Mouse (Mus musculus) ES-E14 (cell line): ENCODE measurements at regions not wholly inside any gene's neighbourhood (a gene's known extent, or its start where the extent isn't known, plus 50 kb on each side); places are given as distances from the start of the nearest gene placed in this dataset.
A peak's percentile ranks its signal among the peaks of the same experiment; 100 is the strongest.

Source experiments
- DNase-seq: peaks from one replicate; pipeline ENCODE4 v3.0.0-alpha.2; 2013; ENCODE audit warnings: low read depth, low spot score
- H3K27ac ChIP-seq: 2 replicates; pipeline ENCODE4 v1.5.1; 2012; ENCODE audit warnings: low read depth, mild to moderate bottlenecking, low read length, moderate library complexity, mixed read lengths; ENCODE audit not compliant: poor library complexity, insufficient read depth, severe bottlenecking
- H3K36me3 ChIP-seq: 2 replicates; pipeline ENCODE4 v1.6.1; 2012; ENCODE audit warnings: mild to moderate bottlenecking, low read length, moderate library complexity, mixed read lengths; ENCODE audit not compliant: control insufficient read depth, poor library complexity, insufficient read depth, severe bottlenecking
- H3K4me1 ChIP-seq, 2 experiments: fragments of 150-350 bp in 1 of 2; sonication (generic) in 1 of 2; 2 replicates each; pipeline ENCODE4 v1.6.1; 2012; ENCODE audit warnings: low read length in 2 of 2, mild to moderate bottlenecking in 1 of 2, mixed read lengths in 1 of 2; ENCODE audit not compliant: control insufficient read depth in 2 of 2, insufficient read depth in 2 of 2, poor library complexity in 1 of 2
- H3K4me3 ChIP-seq, 2 experiments: fragments of 150-350 bp in 1 of 2; sonication (generic) in 1 of 2; 2 replicates each; pipeline ENCODE4 v1.5.1; 2012; ENCODE audit warnings: low read length in 2 of 2, low read depth in 1 of 2, mild to moderate bottlenecking in 1 of 2, mixed read lengths in 1 of 2; ENCODE audit not compliant: insufficient read depth in 1 of 2, poor library complexity in 1 of 2, severe bottlenecking in 1 of 2
- H3K9ac ChIP-seq: 2 replicates; pipeline ENCODE4 v1.6.1; 2012; ENCODE audit warnings: low read depth, mild to moderate bottlenecking, low read length, mixed read lengths; ENCODE audit not compliant: poor library complexity, insufficient read depth, severe bottlenecking
- H3K9me3 ChIP-seq: fragments of 150-350 bp; sonication (generic); 2 replicates; pipeline ENCODE4 v1.6.1; 2012; ENCODE audit warnings: low read depth, mild to moderate bottlenecking, low read length; ENCODE audit not compliant: control insufficient read depth, insufficient read depth
- CHD2 ChIP-seq: IDR thresholded peaks from 2 replicates; pipeline ENCODE4 v1.6.1; 2014; ENCODE audit warnings: mild to moderate bottlenecking, low read depth, low read length, inconsistent platforms
- HCFC1 ChIP-seq: IDR thresholded peaks from 2 replicates; pipeline ENCODE4 v1.6.1; 2012; ENCODE audit warnings: low read length, inconsistent platforms, borderline replicate concordance; ENCODE audit not compliant: insufficient read depth
- MAFK ChIP-seq: IDR thresholded peaks from 2 replicates; pipeline ENCODE4 v1.6.1; 2014; ENCODE audit warnings: mild to moderate bottlenecking, low read depth, low read length, inconsistent platforms; ENCODE audit not compliant: insufficient read depth
- ZC3H11A ChIP-seq: IDR thresholded peaks from 2 replicates; pipeline ENCODE4 v1.6.1; 2012; ENCODE audit warnings: low read depth, mild to moderate bottlenecking, inconsistent platforms, low read length, borderline replicate concordance
- ZNF384 ChIP-seq: IDR thresholded peaks from 2 replicates; pipeline ENCODE4 v1.6.1; 2012; ENCODE audit warnings: low read depth, low read length, inconsistent platforms
- in situ Hi-C, 2 experiments: fragments of 600-800 bp; cut with MboI; formaldehyde crosslinking; loops; one replicate each; pipeline ENCODE4 v1.15.1; 2025; ENCODE audit warnings: low sequenced_read_pairs in 2 of 2, inconsistent platforms in 1 of 2; ENCODE audit not compliant: unreplicated experiment in 2 of 2

- TF ChIP-seq CHD2 (no peak), HCFC1 (no peak), ZNF384 (no peak), ZC3H11A (no peak), MAFK (no peak)
- H3K27ac ChIP-seq, result no peak overlapping the region
Measured at GRCm38 (mm10) chr10:37214656-37215055, 75.9 kb upstream of the Marcks start.

GRCm38 (mm10) chr10:37212350-37213035 lies 73.8 kb upstream of the Marcks start:
- peak overlapping the region; percentile 47; the same call in 1 of the 2 replicates for H3K27ac ChIP-seq
- peaks cover 9 to 11% of the 10 kb centered on the region in 2 experiments; a peak in 3 of 4 replicates for H3K4me1 ChIP-seq
- H3K36me3 ChIP-seq, result no peaks in the 10 kb centered on the region
- in situ Hi-C loops, result no loop called here
- H3K4me3 ChIP-seq, result no peak overlapping the region
- H3K9ac ChIP-seq, result no peak overlapping the region; the same call in 1 of the 2 replicates
- no peaks in the 10 kb centered on the region for H3K9me3 ChIP-seq
- DNase-seq, result no peak
- TF ChIP-seq MAFK, result no peak
- TF ChIP-seq ZNF384, result no peak
- TF ChIP-seq ZC3H11A, result no peak
- no peak for TF ChIP-seq HCFC1
- TF ChIP-seq CHD2, result no peak

More at GRCm38 (mm10) chr10:37214656-37215055, 75.9 kb upstream of the Marcks start:
- in situ Hi-C loops, result no loop called here
- Histone ChIP-seq H3K9me3 (no peaks in the 10 kb centered on the region), H3K4me1 (peaks cover 12 to 13% of the 10 kb centered on the region in 2 experiments; a peak in 3 of 4 replicates), H3K36me3 (no peaks in the 10 kb centered on the region), H3K9ac (no peak overlapping the region), H3K4me3 (no peak overlapping the region)
- no peak for DNase-seq

- TF ChIP-seq MAFK (no peak), HCFC1 (no peak), ZNF384 (no peak), CHD2 (no peak), ZC3H11A (no peak)
- no peak overlapping the region for H3K27ac ChIP-seq
Measured at GRCm38 (mm10) chr10:37211305-37211704, 72.6 kb upstream of the Marcks start.

GRCm38 (mm10) chr10:37210223-37210622 lies 71.5 kb upstream of the Marcks start:
- H3K4me3 ChIP-seq, result no peak overlapping the region
- no peaks in the 10 kb centered on the region for H3K36me3 ChIP-seq
- no peak overlapping the region for H3K27ac ChIP-seq
- H3K4me1 ChIP-seq, result peaks cover 9 to 10% of the 10 kb centered on the region in 2 experiments; a peak in 3 of 4 replicates
- no peaks in the 10 kb centered on the region for H3K9me3 ChIP-seq
- no peak for TF ChIP-seq ZNF384
- no peak for TF ChIP-seq MAFK
- TF ChIP-seq CHD2, result no peak
- no peak for TF ChIP-seq ZC3H11A
- DNase-seq, result no peak
- in situ Hi-C loops, result no loop called here
- H3K9ac ChIP-seq, result no peak overlapping the region

More at GRCm38 (mm10) chr10:37211305-37211704, 72.6 kb upstream of the Marcks start:
- H3K9ac ChIP-seq, result no peak overlapping the region
- in situ Hi-C loops, result no loop called here
- H3K9me3 ChIP-seq, result no peaks in the 10 kb centered on the region
- no peak for DNase-seq
- H3K36me3 ChIP-seq, result no peaks in the 10 kb centered on the region
- H3K4me1 ChIP-seq, result peaks cover 9 to 11% of the 10 kb centered on the region in 2 experiments; a peak in 3 of 4 replicates
- H3K4me3 ChIP-seq, result no peak overlapping the region
